Mouse (Mus musculus) limb, embryonic 11.5 days (tissue): ENCODE data around the gene Ncaph2. TPM values are rescaled to one million over a fixed set of nuclear protein-coding genes. Genes with fewer than 3 reads are reported as not detected.

Experiments used
- ATAC-seq: fragments of 200-750 bp; cut with Nextera tagmentation; 2 replicates; pipeline ENCODE4 v1.8.0; 2017; ENCODE audit warnings: low read depth; ENCODE audit not compliant: insufficient number of reproducible peaks, low FRiP score, low TSS enrichment
- DNase-seq: peaks from one replicate; pipeline ENCODE4 v3.0.0-alpha.2; 2015; ENCODE audit warnings: low spot score
- H3K27ac ChIP-seq: fragments of 300-500 bp; sonication (generic); replicated peaks from 2 replicates; pipeline ENCODE4 v1.5.1; 2014; ENCODE audit warnings: low read depth, mild to moderate bottlenecking, low read length
- H3K27me3 ChIP-seq: fragments of 300-500 bp; sonication (generic); 2 replicates; pipeline ENCODE4 v1.6.1; 2014; ENCODE audit warnings: mild to moderate bottlenecking, low read length, mixed read lengths; ENCODE audit not compliant: control insufficient read depth, insufficient read depth
- H3K36me3 ChIP-seq: fragments of 300-500 bp; sonication (generic); 2 replicates; pipeline ENCODE4 v1.6.1; 2014; ENCODE audit warnings: mild to moderate bottlenecking, low read length, moderate library complexity, mixed read lengths; ENCODE audit not compliant: control insufficient read depth, insufficient read depth
- H3K4me1 ChIP-seq: fragments of 300-500 bp; sonication (generic); 2 replicates; pipeline ENCODE4 v1.6.1; 2014; ENCODE audit warnings: low read length, mixed read lengths; ENCODE audit not compliant: control insufficient read depth, insufficient read depth
- H3K4me2 ChIP-seq: fragments of 300-500 bp; sonication (generic); 2 replicates; pipeline ENCODE4 v1.6.1; 2014; ENCODE audit warnings: low read depth, mild to moderate bottlenecking, moderate library complexity; ENCODE audit not compliant: severe bottlenecking
- H3K4me3 ChIP-seq: fragments of 300-500 bp; sonication (generic); 2 replicates; pipeline ENCODE4 v1.5.1; 2014; ENCODE audit warnings: low read depth, low read length
- H3K9ac ChIP-seq: fragments of 300-500 bp; sonication (generic); 2 replicates; pipeline ENCODE4 v1.6.1; 2014; ENCODE audit warnings: mild to moderate bottlenecking, low read length
- H3K9me3 ChIP-seq: fragments of 300-500 bp; sonication (generic); 2 replicates; pipeline ENCODE4 v1.6.1; 2016; ENCODE audit warnings: low read length; ENCODE audit not compliant: control insufficient read depth
- WGBS: fragments of 180-500 bp; shearing (Covaris S2); extraction: QIAGEN DNeasy Blood & Tissue Kit; methylation state at CpG from one replicate; pipeline ENCODE4 v1.1.7; 2014; 5-methylcytosine and 5-hydroxymethylcytosine counted together
- polyA plus RNA-seq: library from polyadenylated mRNA; unstranded; fragments of >200 nt; fragmentation: Nextera tagmentation; extraction: Ambion mirVana; gene quantifications from 2 replicates; pipeline ENCODE4 v1.2.1, GENCODE M21; 2014

Gene Ncaph2
- polyA plus RNA-seq, 1 experiment from 2014 or later, result 176 TPM

GRCm38 (mm10) chr15:89377938-89378828 lies 22.7 kb downstream of the Ncaph2 start:
- Histone ChIP-seq H3K27me3 (peaks cover 41% of the 10 kb centered on the region), H3K9me3 (no peaks in the 10 kb centered on the region), H3K36me3 (no peaks in the 10 kb centered on the region), H3K4me1 (peaks cover 10% of the 10 kb centered on the region), H3K9ac (peak overlapping the region; percentile 5; the same call in 1 of the 2 replicates), H3K4me2 (peak overlapping the region; percentile 63), H3K4me3 (peak overlapping the region; percentile 34), H3K27ac (no peak overlapping the region)
- 12% methylated on average over 39 of the region's 46 CpGs for WGBS
- DNase-seq (no peak), ATAC-seq (no peak)

- DNase-seq (peak; percentile 58), ATAC-seq (no peak; the same call in 1 of the 2 replicates)
- H3K27ac ChIP-seq, result no peak within 1 kb of the TSS
- under 1% methylated on average over 31 of the region's 33 CpGs for WGBS
- peak within 1 kb of the TSS; percentile 5 for H3K9ac ChIP-seq
- H3K4me1 ChIP-seq, result peaks cover 10% of the 10 kb centered on the region
- no peaks in the 10 kb centered on the region for H3K9me3 ChIP-seq
- peaks cover 41% of the 10 kb centered on the region for H3K27me3 ChIP-seq
- H3K4me3 ChIP-seq, result peak within 1 kb of the TSS; percentile 34
- no peaks in the 10 kb centered on the region for H3K36me3 ChIP-seq
- peak within 1 kb of the TSS; percentile 63 for H3K4me2 ChIP-seq
Measured at GRCm38 (mm10) chr15:89378831-89379401, 23.4 kb downstream of the Ncaph2 start, which contains the start of gene Odf3b. TSS of gene Odf3b (minus strand) at chr15:89379282.

- Histone ChIP-seq H3K9ac (peak overlapping the region; percentile 0; the same call in 1 of the 2 replicates), H3K4me2 (peak overlapping the region; percentile 63), H3K27me3 (peaks cover 41% of the 10 kb centered on the region), H3K9me3 (no peaks in the 10 kb centered on the region), H3K4me3 (peak overlapping the region; percentile 34), H3K4me1 (peaks cover 6% of the 10 kb centered on the region), H3K36me3 (no peaks in the 10 kb centered on the region), H3K27ac (no peak overlapping the region)
- DNase-seq, result no peak
- ATAC-seq, result no peak
- 10% methylated on average over 10 of the region's 10 CpGs for WGBS
Measured at GRCm38 (mm10) chr15:89379429-89379828, 23.9 kb downstream of the Ncaph2 start.

DNA sequence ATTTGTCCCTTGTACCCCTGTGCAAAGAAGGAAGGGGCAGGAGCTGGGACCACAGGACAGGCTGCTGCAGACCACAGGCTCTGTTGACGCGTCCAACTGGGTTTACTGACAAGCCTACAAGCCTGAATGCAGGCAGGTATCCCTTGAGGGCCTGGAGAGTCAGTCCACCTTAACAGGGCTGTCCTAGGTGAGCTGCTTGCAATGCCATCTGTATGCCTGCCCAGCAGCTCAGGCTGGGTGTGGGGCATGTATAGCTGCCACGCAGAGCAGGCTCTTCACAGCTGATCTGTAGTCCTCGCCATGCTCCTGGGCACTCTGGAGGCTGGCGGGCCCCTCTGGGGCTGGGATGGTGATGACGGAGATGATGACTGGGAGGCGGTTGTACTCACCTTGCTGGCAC lies 29.1 kb downstream of the Ncaph2 start, which contains the start of gene Klhdc7b:
TSS of gene Klhdc7b (plus strand) at position 301 of the 400 bp plus-strand sequence.
- ATAC-seq (no peak), DNase-seq (no peak)
- Histone ChIP-seq H3K4me2 (no peak within 1 kb of the TSS), H3K4me1 (no peaks in the 10 kb centered on the region), H3K27ac (no peak within 1 kb of the TSS), H3K27me3 (peaks cover 4% of the 10 kb centered on the region), H3K9me3 (no peaks in the 10 kb centered on the region), H3K9ac (no peak within 1 kb of the TSS), H3K4me3 (no peak within 1 kb of the TSS), H3K36me3 (no peaks in the 10 kb centered on the region)
- 87% methylated on average over 7 of the region's 7 CpGs for WGBS

GRCm38 (mm10) chr15:89387127-89387526 lies 31.6 kb downstream of the Ncaph2 start:
- no peaks in the 10 kb centered on the region for H3K4me1 ChIP-seq
- no peak overlapping the region for H3K4me3 ChIP-seq
- H3K9me3 ChIP-seq, result no peaks in the 10 kb centered on the region
- H3K27ac ChIP-seq, result no peak overlapping the region
- ATAC-seq (no peak), DNase-seq (no peak)
- H3K27me3 ChIP-seq, result no peaks in the 10 kb centered on the region
- 47% methylated on average over 12 of the region's 12 CpGs for WGBS
- no peak overlapping the region for H3K9ac ChIP-seq
- no peak overlapping the region for H3K4me2 ChIP-seq
- H3K36me3 ChIP-seq, result no peaks in the 10 kb centered on the region

DNA sequence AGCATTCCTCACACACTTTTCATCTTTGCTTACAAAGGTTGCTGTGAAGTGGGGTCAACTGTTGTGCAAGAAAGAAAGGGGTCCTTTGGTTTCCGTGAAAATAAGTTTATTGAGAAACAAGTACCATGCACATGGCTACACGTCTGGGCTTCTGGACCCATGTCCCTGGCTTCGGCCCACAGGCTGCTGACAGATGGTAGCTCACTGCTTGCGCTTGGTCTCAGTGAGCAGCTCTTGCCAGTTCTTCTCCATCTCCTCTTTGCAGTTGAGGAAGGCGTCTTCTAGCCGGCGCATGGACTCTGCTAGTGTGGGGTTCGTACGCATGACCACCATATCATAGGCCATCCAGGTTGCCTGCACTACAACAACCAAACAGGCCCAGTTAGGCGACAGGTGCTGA lies 34.6 kb downstream of the Ncaph2 start:
- ATAC-seq (no peak), DNase-seq (no peak)
- Histone ChIP-seq H3K9ac (no peak overlapping the region), H3K27me3 (no peaks in the 10 kb centered on the region), H3K9me3 (no peaks in the 10 kb centered on the region), H3K27ac (no peak overlapping the region), H3K4me2 (no peak overlapping the region), H3K4me3 (no peak overlapping the region), H3K36me3 (no peaks in the 10 kb centered on the region), H3K4me1 (no peaks in the 10 kb centered on the region)
- 90% methylated on average over 10 of the region's 10 CpGs for WGBS

DNA sequence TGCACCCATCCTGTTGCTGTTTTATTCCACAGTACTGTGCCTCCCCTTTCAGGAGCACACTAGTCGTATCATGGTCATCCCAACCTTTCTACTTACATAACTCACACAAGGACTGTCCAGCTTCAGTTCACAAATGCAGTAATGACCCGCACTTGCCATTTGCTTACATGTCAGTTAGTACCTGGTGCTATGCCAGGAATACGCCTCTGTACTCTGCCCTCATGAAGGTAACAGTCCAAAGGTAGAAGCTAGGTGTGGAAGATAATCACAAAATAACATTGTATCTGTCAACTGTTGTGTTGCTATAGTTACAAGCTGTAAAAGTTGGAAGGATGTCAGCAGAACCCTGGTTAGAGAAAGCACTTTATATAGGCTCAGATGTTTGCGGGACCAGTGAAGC lies 41.4 kb downstream of the Ncaph2 start:
- Histone ChIP-seq H3K27me3 (no peaks in the 10 kb centered on the region), H3K4me2 (no peak overlapping the region), H3K36me3 (no peaks in the 10 kb centered on the region), H3K9ac (no peak overlapping the region), H3K4me3 (no peak overlapping the region), H3K4me1 (no peaks in the 10 kb centered on the region), H3K27ac (no peak overlapping the region), H3K9me3 (no peaks in the 10 kb centered on the region)
- no peak for DNase-seq
- no peak for ATAC-seq
- WGBS, result 87% methylated on average over 4 of the region's 4 CpGs

DNA sequence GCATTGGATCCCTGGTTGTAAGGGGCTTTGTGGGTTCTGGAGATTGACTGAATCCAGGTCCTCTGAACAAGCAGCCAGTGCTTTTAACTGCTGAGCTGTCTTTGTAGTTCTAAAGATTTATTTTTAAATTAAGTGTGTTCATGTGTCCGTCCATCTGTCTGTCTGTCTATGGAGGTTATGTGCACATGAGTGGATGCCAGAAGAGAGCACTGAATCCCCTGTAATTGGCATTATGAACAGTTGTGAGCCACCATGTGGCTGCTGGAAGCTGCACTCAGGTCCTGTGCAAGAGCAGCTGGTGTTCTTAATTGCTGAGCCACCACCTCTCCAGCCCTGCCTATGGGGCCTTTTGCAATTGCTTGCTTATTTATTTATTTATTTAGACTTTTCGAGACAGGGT lies 42.6 kb downstream of the Ncaph2 start:
- ATAC-seq, result no peak
- Histone ChIP-seq H3K4me3 (no peak overlapping the region), H3K9ac (no peak overlapping the region), H3K27ac (no peak overlapping the region), H3K4me2 (no peak overlapping the region), H3K4me1 (no peaks in the 10 kb centered on the region), H3K9me3 (no peaks in the 10 kb centered on the region), H3K36me3 (no peaks in the 10 kb centered on the region), H3K27me3 (no peaks in the 10 kb centered on the region)
- WGBS, result 85% methylated on average over 2 of the region's 2 CpGs
- no peak for DNase-seq
